Mouse (Mus musculus): ENCODE measurements around the gene Atp1a3. TPM values are rescaled to one million over a fixed set of nuclear protein-coding genes. Genes with fewer than 3 reads are reported as not detected.

Gene Atp1a3
- polyA plus RNA-seq, 1 experiment from 2014 or later, result 1.5 TPM

DNA sequence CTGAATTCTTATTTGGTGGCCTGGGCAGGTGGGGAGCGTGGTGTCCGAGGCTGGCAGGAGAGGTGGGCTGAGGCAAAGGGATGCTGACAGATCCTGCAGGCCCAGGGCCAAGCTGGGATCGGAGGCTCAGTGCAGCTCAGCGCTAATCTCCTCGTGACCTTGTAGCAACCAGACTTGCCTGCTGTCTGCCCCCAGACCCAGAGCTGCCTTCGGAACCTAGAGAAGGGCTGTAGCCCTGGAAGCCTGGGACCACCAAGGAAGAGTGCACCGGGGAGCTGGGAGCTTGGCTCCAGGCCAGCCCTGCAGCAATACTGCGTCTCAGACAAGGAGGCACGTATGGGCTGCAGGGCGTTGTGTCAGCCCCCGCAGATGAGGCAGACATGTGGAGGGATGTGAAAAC lies 2.5 kb downstream of the Atp1a3 start:
- Histone ChIP-seq H3K4me3 (replicated peaks) (no peak overlapping the region), H3K36me3 (replicated peaks) (no peaks in the 10 kb centered on the region), H3K27ac (replicated peaks) (no peak overlapping the region), H3K4me2 (no peak overlapping the region), H3K4me1 (replicated peaks) (no peaks in the 10 kb centered on the region), H3K9ac (no peak overlapping the region), H3K27me3 (peaks cover 55% of the 10 kb centered on the region), H3K9me3 (replicated peaks) (no peaks in the 10 kb centered on the region)
- 54% methylated on average over 11 of the region's 11 CpGs for WGBS (ENCODE audit: insufficient replicate concordance)
- no peak for ATAC-seq (ENCODE audit: insufficient read depth)

DNA sequence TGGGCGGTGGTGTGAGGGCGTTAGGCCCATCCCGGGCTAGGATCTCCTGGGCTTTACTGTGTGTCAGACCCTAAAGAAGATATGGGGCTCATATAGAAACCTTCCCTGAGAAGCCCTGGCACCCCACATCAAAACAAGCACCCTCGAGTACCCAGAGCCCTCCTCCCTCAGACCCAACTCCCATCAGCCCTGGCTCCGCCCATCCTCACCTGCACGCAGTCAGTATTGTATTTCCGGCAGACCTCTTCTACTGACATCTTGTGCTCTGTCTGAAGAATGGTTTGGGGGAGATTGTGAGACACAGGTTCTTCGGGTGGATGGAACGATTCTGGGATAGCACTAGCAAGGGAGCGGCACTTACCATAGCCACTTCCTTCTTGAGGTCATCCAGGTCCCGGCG lies 5.0 kb downstream of the Atp1a3 start:
- Histone ChIP-seq H3K27ac (replicated peaks) (no peak overlapping the region), H3K36me3 (replicated peaks) (no peaks in the 10 kb centered on the region), H3K4me1 (replicated peaks) (no peaks in the 10 kb centered on the region), H3K27me3 (peaks cover 30% of the 10 kb centered on the region), H3K9me3 (replicated peaks) (no peaks in the 10 kb centered on the region), H3K4me3 (replicated peaks) (no peak overlapping the region), H3K9ac (no peak overlapping the region), H3K4me2 (no peak overlapping the region)
- no peak for ATAC-seq (ENCODE audit: insufficient read depth)
- 51% methylated on average over 12 of the region's 12 CpGs for WGBS (ENCODE audit: insufficient replicate concordance)

DNA sequence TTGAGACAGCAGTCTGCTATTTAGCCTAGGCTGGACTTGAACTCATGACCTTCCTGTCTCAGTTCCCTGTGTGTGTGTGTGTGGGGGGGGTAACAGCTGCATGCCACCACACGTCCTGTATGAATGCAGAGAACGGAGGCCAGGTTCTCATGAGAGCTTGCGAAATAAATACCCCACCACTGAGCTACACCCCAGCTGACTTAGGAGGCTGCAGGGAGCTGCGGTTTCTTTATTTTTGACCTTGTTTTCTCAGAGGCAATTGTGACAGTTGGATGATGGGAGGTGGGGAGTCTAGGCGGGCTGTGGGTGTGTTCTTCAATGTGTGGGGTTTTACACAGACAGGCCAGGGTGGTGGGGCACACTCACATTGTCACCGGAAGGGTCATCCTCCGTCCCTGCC lies 5.5 kb downstream of the Atp1a3 start:
- no peaks in the 10 kb centered on the region for H3K9me3 ChIP-seq (replicated peaks)
- no peak for ATAC-seq (ENCODE audit: insufficient read depth)
- H3K4me3 ChIP-seq (replicated peaks), result no peak overlapping the region
- H3K27me3 ChIP-seq, result peaks cover 25% of the 10 kb centered on the region
- H3K36me3 ChIP-seq (replicated peaks), result no peaks in the 10 kb centered on the region
- WGBS (ENCODE audit: insufficient replicate concordance), result 46% methylated on average over 7 of the region's 7 CpGs
- no peak overlapping the region for H3K27ac ChIP-seq (replicated peaks)
- no peak overlapping the region for H3K9ac ChIP-seq
- H3K4me2 ChIP-seq, result no peak overlapping the region
- H3K4me1 ChIP-seq (replicated peaks), result no peaks in the 10 kb centered on the region

GRCm38 (mm10) chr7:24993081-24993480 lies 12.7 kb downstream of the Atp1a3 start:
- no peaks in the 10 kb centered on the region for H3K9me3 ChIP-seq (replicated peaks)
- no peak overlapping the region for H3K27ac ChIP-seq (replicated peaks)
- no peak for ATAC-seq (ENCODE audit: insufficient read depth)
- H3K4me3 ChIP-seq (replicated peaks), result no peak overlapping the region
- no peak overlapping the region for H3K9ac ChIP-seq
- no peaks in the 10 kb centered on the region for H3K4me1 ChIP-seq (replicated peaks)
- no peaks in the 10 kb centered on the region for H3K27me3 ChIP-seq
- H3K36me3 ChIP-seq (replicated peaks), result no peaks in the 10 kb centered on the region
- 56% methylated on average over 6 of the region's 6 CpGs for WGBS (ENCODE audit: insufficient replicate concordance)
- H3K4me2 ChIP-seq, result no peak overlapping the region

- WGBS (ENCODE audit: insufficient replicate concordance), result 62% methylated on average over 8 of the region's 8 CpGs
- no peak overlapping the region for H3K4me2 ChIP-seq
- no peak overlapping the region for H3K4me3 ChIP-seq (replicated peaks)
- H3K27ac ChIP-seq (replicated peaks), result no peak overlapping the region
- H3K9me3 ChIP-seq (replicated peaks), result no peaks in the 10 kb centered on the region
- no peaks in the 10 kb centered on the region for H3K27me3 ChIP-seq
- no peaks in the 10 kb centered on the region for H3K4me1 ChIP-seq (replicated peaks)
- no peaks in the 10 kb centered on the region for H3K36me3 ChIP-seq (replicated peaks)
- no peak overlapping the region for H3K9ac ChIP-seq
- no peak for ATAC-seq (ENCODE audit: insufficient read depth)
These were observed 15.3 kb downstream of the Atp1a3 start for GRCm38 (mm10) chr7:24990478-24990877.

DNA sequence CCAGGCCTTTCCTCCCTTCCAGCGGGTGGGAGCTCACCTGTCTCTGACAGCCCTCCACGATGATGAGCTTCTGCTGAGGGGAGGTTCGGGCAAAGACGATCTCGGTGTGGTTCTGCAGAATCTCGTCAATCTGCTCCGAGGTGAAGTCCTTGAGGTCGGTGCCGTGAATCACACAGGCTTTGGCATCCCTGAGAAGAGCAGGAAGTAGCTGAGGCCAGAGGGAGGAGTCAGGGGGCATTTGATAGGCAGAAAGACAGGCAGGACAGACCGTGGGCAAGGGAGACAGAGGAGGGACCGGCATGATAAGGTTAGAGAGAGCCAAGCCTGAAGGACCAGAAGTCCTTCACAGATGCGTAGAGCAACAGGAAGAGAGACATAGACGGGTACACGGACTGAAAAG lies 17.8 kb downstream of the Atp1a3 start:
- no peak overlapping the region for H3K4me3 ChIP-seq (replicated peaks)
- H3K9me3 ChIP-seq (replicated peaks), result no peaks in the 10 kb centered on the region
- no peaks in the 10 kb centered on the region for H3K36me3 ChIP-seq (replicated peaks)
- 51% methylated on average over 14 of the region's 14 CpGs for WGBS (ENCODE audit: insufficient replicate concordance)
- no peaks in the 10 kb centered on the region for H3K4me1 ChIP-seq (replicated peaks)
- ATAC-seq (ENCODE audit: insufficient read depth), result no peak
- H3K4me2 ChIP-seq, result no peak overlapping the region
- no peaks in the 10 kb centered on the region for H3K27me3 ChIP-seq
- no peak overlapping the region for H3K27ac ChIP-seq (replicated peaks)
- H3K9ac ChIP-seq, result no peak overlapping the region

DNA sequence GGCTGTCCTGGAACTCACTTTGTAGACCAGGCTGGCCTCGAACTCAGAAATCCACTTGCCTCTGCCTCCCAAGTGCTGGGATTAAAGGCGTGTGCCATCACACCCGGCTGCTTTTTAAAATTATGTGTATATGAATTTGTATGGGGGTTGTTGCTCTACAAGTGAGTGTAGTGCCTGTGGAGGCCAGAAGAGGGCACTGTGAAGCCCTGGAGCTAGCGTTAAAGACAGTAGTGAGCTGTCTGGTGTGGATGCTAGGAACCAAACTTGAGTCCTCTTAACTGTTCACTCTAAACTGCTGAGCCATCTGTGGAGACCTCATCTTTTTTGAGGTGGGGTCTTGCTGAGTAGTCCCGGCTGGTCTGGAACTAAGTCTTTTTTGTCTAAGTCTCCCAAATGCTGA lies 20.0 kb downstream of the Atp1a3 start:
- WGBS (ENCODE audit: insufficient replicate concordance), result 61% methylated on average over 5 of the region's 5 CpGs
- no peak overlapping the region for H3K27ac ChIP-seq (replicated peaks)
- no peak overlapping the region for H3K9ac ChIP-seq
- H3K4me1 ChIP-seq (replicated peaks), result no peaks in the 10 kb centered on the region
- no peak overlapping the region for H3K4me3 ChIP-seq (replicated peaks)
- ATAC-seq (ENCODE audit: insufficient read depth), result no peak
- H3K36me3 ChIP-seq (replicated peaks), result no peaks in the 10 kb centered on the region
- no peak overlapping the region for H3K4me2 ChIP-seq
- no peaks in the 10 kb centered on the region for H3K27me3 ChIP-seq
- H3K9me3 ChIP-seq (replicated peaks), result no peaks in the 10 kb centered on the region

DNA sequence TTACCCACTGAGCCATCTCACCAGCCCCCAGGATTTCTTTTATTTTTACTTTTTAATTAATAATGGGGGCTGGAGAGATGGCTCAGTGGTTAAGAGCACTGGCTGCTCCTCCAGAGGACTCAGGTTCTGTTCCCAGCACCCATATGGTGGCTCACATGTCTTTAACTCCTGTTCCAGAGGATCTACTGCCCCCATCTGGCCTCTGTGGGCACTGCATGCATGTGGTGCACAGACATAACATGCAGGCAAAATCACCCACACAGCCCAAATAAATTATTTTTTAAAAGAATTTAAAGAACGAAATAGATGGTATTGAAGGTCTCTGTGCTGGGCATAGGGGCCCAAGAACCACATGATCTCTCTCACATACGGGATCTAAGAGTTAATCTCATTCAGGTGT lies 21.5 kb downstream of the Atp1a3 start:
- H3K27me3 ChIP-seq, result no peaks in the 10 kb centered on the region
- WGBS (ENCODE audit: insufficient replicate concordance), result 70% methylated on average over 2 of the region's 2 CpGs
- no peak for ATAC-seq (ENCODE audit: insufficient read depth)

DNA sequence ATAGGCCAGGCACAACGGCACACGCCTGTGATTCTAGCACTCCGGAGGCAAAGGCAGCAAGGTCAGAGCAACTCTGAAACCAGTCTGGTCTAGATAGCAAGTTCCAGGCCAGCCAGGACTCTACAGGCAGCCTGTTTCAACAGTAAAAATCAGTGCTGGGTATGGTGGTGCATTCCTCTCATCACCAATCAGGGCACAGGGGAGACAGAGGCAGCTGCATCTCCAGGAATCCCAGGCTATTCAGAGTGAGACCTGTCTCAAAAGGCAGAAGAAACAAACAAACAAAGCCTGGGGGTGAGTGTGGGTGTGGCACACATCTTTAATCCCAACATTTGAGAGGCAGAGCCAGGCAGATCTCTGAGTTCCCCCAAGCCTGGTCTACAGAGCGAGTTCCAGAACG lies 22.4 kb downstream of the Atp1a3 start:
- WGBS (ENCODE audit: insufficient replicate concordance), result 55% methylated on average over 5 of the region's 5 CpGs

More for the DNA sequence above, 21.5 kb downstream of the Atp1a3 start:
- Histone ChIP-seq H3K36me3 (replicated peaks) (no peaks in the 10 kb centered on the region), H3K4me2 (no peak overlapping the region), H3K27ac (replicated peaks) (no peak overlapping the region), H3K9ac (no peak overlapping the region), H3K4me3 (replicated peaks) (no peak overlapping the region), H3K9me3 (replicated peaks) (no peaks in the 10 kb centered on the region), H3K4me1 (replicated peaks) (no peaks in the 10 kb centered on the region)

GRCm38 (mm10) chr7:24980439-24980838 lies 25.3 kb downstream of the Atp1a3 start:
- ATAC-seq (ENCODE audit: insufficient read depth), result no peak
- Histone ChIP-seq H3K9me3 (replicated peaks) (no peaks in the 10 kb centered on the region), H3K9ac (no peak overlapping the region), H3K4me3 (replicated peaks) (no peak overlapping the region), H3K36me3 (replicated peaks) (no peaks in the 10 kb centered on the region), H3K4me2 (no peak overlapping the region), H3K27ac (replicated peaks) (no peak overlapping the region), H3K27me3 (no peaks in the 10 kb centered on the region), H3K4me1 (replicated peaks) (no peaks in the 10 kb centered on the region)
- WGBS (ENCODE audit: insufficient replicate concordance), result 61% methylated on average over 7 of the region's 7 CpGs

More for the DNA sequence above, 22.4 kb downstream of the Atp1a3 start:
- Histone ChIP-seq H3K4me1 (replicated peaks) (no peaks in the 10 kb centered on the region), H3K4me3 (replicated peaks) (no peak overlapping the region), H3K4me2 (no peak overlapping the region), H3K9ac (no peak overlapping the region), H3K27me3 (no peaks in the 10 kb centered on the region), H3K36me3 (replicated peaks) (no peaks in the 10 kb centered on the region), H3K27ac (replicated peaks) (no peak overlapping the region), H3K9me3 (replicated peaks) (no peaks in the 10 kb centered on the region)
- no peak for ATAC-seq (ENCODE audit: insufficient read depth)

- H3K4me2 ChIP-seq, result no peak overlapping the region
- no peak overlapping the region for H3K9ac ChIP-seq
- no peaks in the 10 kb centered on the region for H3K36me3 ChIP-seq (replicated peaks)
- WGBS (ENCODE audit: insufficient replicate concordance), result 17% methylated on average over 7 of the region's 7 CpGs
- no peaks in the 10 kb centered on the region for H3K9me3 ChIP-seq (replicated peaks)
- H3K4me1 ChIP-seq (replicated peaks), result 0 out of 2 replicates have a peak, but pooled peaks cover 6% of the 10 kb centered on the region
- ATAC-seq (ENCODE audit: insufficient read depth), result no peak
- no peaks in the 10 kb centered on the region for H3K27me3 ChIP-seq
- no peak overlapping the region for H3K4me3 ChIP-seq (replicated peaks)
- no peak overlapping the region for H3K27ac ChIP-seq (replicated peaks)
These were observed 27.0 kb downstream of the Atp1a3 start for GRCm38 (mm10) chr7:24978781-24979180.

GRCm38 (mm10) chr7:24974893-24975595 lies 30.7 kb downstream of the Atp1a3 start:
- no peak overlapping the region for H3K4me3 ChIP-seq (replicated peaks)
- H3K4me2 ChIP-seq, result peak overlapping the region; percentile 25; the same call in 1 of the 2 replicates
- H3K27me3 ChIP-seq, result no peaks in the 10 kb centered on the region
- no peaks in the 10 kb centered on the region for H3K9me3 ChIP-seq (replicated peaks)
- 18% methylated on average over 9 of the region's 9 CpGs for WGBS (ENCODE audit: insufficient replicate concordance)
- H3K36me3 ChIP-seq (replicated peaks), result no peaks in the 10 kb centered on the region
- peaks cover 30% of the 10 kb centered on the region for H3K4me1 ChIP-seq (replicated peaks)
- H3K9ac ChIP-seq, result no peak overlapping the region
- no peak for ATAC-seq (ENCODE audit: insufficient read depth)
- H3K27ac ChIP-seq (replicated peaks), result no peak overlapping the region

Data from liver, embryonic 15.5 days (tissue).